Mouse (Mus musculus) CD4-positive, CD25-positive, alpha-beta regulatory T cell, adult 4 months (primary cell): Measurements from ENCODE around the gene Gm49354. TPM values are rescaled to one million over a fixed set of nuclear protein-coding genes. Genes with fewer than 3 reads are reported as not detected.
A peak's percentile ranks its signal among the peaks of the same experiment; 100 is the strongest.
"Not testable (repeated sequence)": the region's sequence is repeated elsewhere in the genome, so short reads cannot be mapped to it uniquely, and the experiment has no call there.

Experiments
- ATAC-seq: one replicate; pipeline ENCODE4 v1.8.0; 2017
- polyA plus RNA-seq, 2 experiments: library from polyadenylated mRNA; unstranded; fragments of 100-300 nt; shearing (Covaris generic); gene quantifications; one replicate each; pipeline ENCODE4 v1.2.1; 2017

Gene Gm49354
- polyA plus RNA-seq, 2 experiments from 2014 or later = not detected

- no peak for ATAC-seq
Measured at GRCm38 (mm10) chr13:59766786-59767515, 15.1 kb downstream of the Gm49354 start.

GRCm38 (mm10) chr13:59762791-59763190 is 19.3 kb downstream of the Gm49354 start:
- no peak for ATAC-seq

DNA sequence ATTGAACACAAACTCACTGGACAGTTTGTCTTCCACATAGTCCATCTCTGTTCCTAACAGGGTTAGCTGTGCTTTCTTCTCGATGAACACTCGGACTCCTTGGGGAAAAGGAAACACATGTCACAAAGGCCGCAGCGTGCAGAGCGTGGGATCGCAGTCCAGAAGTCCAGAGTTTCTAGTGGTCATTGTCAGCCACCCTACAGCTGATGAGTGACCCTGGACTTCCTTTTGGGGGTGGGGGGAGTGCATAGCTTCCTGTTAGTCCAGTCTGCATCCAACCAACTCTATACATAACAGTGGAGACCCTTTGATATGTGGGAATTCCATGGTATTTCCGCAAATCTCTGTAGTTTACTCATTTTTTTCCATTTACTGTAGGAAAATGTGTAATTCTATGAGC is 25.1 kb downstream of the Gm49354 start:
- no peak for ATAC-seq

DNA sequence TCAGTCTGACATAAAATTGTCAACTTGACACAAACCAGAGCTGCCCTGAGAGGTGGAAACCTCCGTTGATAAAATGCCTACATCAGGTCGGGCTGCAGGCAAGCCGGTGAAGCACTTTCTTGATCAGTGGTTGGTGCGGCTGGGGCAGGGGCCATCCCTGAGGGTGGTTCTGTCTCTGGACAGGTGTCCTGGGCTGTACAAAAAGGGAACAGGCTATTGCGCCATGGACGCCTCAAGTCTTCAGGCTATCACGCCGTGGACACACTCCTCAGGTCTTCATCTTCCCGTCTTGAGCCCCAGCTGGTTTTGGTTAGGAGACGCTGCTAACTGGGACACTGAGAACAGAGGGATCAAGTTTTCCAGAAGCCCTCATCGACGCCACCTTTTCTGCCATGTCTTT is 31.7 kb downstream of the Gm49354 start:
- ATAC-seq = no peak

GRCm38 (mm10) chr13:59746711-59747110 is 35.3 kb downstream of the Gm49354 start, which contains the start of gene 1700014D04Rik:
Gene 1700014D04Rik (minus strand): TSS chr13:59746752.
- no peak for ATAC-seq

GRCm38 (mm10) chr13:59746164-59746563 is 35.9 kb downstream of the Gm49354 start:
- ATAC-seq = no peak

DNA sequence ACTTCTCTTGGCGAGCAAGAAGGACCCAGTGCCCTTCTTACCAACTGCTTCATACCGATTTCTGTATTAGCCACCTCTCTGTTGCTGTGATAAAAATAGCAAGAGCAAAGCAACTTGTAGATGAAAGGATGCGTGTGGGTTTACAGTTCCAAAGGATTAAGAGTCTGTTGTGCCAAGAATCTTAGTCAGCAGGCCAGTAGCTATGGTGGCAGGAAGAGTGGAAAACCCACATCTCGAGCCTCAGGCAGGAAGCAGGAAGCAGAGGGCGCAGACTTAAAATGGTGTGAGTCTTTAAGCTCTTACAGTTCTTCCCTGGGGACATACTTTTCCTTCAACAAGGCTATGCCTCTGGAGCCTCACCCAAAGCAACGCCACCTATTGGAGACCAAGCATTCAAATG is 36.6 kb downstream of the Gm49354 start:
- ATAC-seq = no peak

DNA sequence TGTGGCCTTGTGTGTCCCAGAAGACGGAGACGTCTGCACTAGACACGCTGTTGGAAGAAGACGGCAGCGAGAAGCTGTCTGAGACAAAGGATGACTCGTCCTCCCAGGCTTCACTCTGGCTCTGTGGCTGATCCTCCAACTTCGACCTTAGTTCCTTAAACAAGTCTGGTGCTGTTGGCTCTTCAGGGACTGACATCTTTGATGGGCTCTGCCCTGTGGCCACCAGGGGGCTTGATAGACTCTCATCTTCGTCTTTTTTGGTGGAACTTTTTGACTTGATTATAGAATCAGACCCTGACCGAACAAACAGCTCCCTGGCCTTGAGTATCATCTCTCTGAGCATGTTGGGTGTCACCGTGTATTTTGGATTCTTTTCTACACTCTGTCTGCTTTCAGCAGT is 40.3 kb downstream of the Gm49354 start:
- no peak for ATAC-seq

DNA sequence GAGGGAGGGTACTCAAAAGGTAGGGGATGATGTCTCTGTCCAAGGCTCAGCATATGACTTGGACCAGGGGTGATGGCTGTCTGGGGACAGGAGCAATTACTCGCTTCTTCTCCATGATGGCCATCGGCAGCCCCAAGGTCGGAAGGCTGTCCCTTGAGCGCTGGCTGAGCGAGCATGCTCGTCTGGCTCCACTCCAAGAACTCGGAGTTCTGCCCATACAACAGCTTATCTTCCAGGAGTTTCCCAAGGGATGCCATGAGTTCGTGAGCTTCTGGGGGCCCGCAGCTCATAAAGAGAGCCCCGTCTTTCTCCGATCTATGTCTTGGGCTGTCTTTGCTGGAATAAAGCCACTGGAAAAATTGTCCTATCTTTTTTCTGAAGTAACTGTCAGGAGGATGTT is 40.9 kb downstream of the Gm49354 start:
- ATAC-seq = no peak

- ATAC-seq = no peak
Measured at GRCm38 (mm10) chr13:59739397-59739796, 42.6 kb downstream of the Gm49354 start.

DNA sequence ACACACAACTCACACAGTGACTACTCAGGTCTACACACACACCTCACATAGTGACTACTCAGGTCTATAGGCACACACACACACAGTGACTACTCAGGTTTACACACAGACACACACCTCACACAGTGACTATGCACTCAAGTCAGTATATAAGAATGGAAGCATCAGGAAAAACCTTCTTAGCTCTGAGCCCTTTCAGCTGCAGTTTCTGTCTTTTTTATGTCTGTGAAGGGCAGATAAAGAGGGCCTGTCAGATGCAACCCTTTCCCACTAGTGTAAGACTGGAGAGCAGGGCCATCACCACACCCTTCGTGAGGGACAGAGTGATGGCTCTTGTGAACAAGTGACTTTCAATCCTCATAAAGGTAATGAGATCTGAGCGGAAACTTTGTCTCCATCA is 43.6 kb downstream of the Gm49354 start:
- ATAC-seq = no peak

- no peak for ATAC-seq
Measured at GRCm38 (mm10) chr13:59735190-59735589, 46.9 kb downstream of the Gm49354 start.

GRCm38 (mm10) chr13:59734347-59734746 is 47.7 kb downstream of the Gm49354 start:
- not testable (repeated sequence) for ATAC-seq

DNA sequence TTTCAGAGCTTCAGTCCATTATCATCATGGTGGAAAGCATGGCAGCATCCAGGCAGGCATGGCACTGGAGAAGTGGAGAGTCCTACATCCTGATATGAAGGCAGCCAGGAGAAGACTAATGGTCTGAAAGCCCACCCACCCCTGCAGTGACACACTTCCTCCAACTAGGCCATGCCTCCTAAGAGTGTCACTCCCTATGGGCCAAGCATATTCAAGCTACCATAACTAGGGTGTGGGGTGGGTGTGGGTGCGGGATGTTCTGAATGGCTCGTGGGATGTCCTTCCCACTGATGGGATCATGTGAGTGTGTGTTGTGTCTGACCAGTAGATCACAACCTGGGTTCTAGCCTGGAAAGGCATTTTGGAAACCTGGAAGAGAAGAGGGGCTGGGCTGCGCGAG is 48.1 kb downstream of the Gm49354 start:
- ATAC-seq = no peak

DNA sequence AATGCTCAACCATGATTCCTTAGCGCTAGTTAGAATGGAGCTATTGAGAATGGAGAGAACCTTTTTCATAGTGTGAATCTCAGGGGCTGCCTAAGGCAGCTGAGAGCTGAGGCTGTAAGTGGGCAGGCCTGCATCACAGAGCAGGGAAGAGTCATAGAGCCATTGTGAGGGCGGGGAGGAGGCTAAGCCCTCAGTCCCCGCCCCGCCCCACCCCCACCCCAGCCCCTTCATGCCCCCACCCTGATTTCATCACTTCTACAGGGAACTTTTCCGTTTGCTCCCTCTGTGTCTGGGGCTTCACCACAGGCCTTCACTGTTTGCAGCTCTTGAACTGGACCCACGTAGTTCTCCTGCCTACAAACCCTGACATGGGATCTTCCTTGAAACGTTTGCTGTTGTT is 50.4 kb downstream of the Gm49354 start, which contains the start of gene Spata31d1d:
Gene Spata31d1d (minus strand): TSS at position 101 of the 400 bp plus-strand sequence.
- no peak for ATAC-seq

DNA sequence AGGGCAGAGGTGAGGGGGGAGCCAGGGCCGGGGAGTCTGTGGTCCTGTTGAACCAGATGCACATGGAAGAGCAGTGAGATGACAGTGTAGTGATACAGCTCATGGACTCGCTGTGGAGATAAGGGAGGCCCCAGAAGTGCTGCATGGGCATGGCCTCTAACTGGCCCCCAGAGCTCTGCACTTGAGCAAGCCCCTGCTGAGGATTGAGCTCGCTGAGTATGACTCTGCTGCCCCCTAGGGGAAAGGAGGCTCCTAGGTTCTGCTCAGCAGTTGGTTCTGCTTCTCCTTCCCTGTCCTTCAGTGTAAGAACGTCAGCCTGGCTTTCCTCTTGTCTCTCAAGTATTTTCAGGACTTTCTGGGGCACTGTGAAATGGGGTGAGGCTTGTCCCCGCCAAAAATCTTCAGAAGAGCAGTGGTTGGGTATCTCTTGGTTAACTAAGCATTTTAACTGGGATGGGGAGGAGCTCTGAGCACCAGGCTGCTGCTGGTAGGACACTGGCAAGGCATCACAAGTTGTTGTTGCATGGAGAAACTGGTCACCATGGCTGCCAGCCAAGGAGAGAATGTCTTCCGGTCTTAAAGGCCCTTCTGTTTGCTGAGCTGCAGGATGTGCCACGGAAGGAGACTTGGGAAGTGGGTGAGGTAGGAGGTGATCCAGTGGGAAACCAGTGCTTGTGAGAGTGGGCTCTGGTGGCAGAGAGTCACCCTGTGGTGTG is 53.5 kb downstream of the Gm49354 start:
- peak; percentile 96 for ATAC-seq

DNA sequence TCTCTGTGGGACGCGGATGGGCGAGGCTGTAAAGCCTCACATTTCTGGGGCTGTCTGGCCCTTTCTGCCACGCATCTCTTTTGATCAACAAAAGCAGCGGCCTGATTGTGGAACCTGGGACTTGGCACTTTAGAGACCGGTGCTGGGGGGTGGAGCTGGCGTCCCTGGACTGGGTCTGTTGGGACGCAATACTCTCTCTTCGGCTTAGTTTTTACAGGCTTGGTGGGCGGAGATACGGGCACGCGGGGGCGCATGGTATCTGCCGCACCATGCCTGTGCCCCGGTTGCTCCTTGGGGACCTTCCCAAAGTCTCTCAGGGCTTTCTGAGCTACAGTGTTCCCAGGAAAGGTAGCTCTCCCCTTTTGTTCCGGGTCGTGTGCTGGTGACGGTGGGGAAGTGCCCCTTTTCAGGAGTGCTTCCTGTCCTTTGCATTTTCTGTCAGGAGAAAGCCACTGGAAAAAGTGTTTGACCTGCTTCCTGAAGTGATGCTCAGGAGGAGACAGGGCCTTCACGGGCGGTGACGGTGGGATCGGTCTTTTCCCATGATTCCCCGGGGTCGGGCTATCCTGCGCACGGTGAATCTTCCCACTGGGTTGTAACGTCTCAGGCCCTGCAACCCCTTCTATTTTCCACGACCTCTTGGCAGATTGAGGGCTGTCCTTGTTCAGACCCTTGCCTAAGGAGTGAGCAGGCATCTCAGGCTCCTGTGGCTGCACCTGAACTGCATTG is 55.7 kb downstream of the Gm49354 start:
- ATAC-seq = no peak

GRCm38 (mm10) chr13:59722089-59722488 is 60.0 kb downstream of the Gm49354 start:
- ATAC-seq = not testable (repeated sequence)

GRCm38 (mm10) chr13:59719475-59719874 is 62.6 kb downstream of the Gm49354 start:
- ATAC-seq = no peak

DNA sequence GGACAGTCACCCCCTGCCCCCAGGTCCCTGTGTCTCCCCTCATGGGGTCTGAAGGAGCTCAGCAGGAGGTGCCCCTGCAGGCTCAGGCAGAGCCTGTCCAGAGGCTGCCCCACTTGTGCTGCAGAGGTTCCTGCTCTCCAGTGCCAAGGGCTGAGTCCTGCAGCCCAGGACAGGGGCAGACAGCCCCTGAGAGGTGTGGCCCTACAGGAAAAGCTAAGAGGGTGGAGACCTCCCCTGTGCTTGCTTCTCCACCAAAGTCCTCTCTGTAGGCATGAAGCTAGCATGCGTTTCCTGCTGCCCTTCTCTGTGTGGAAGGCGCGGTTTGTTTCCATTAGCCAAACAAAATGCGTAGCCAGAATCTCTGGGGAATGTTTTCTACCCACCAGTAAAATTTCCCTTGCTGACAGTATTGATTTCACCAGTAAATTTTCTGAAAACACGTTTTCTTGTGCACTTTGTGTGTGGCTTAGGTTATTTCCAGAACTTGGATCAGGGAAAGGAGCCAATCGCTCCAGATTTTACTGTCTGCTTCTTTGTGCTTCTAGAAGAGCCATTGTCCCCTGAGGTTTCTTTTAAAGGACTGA is 63.1 kb downstream of the Gm49354 start:
- peak; percentile 39 for ATAC-seq

DNA sequence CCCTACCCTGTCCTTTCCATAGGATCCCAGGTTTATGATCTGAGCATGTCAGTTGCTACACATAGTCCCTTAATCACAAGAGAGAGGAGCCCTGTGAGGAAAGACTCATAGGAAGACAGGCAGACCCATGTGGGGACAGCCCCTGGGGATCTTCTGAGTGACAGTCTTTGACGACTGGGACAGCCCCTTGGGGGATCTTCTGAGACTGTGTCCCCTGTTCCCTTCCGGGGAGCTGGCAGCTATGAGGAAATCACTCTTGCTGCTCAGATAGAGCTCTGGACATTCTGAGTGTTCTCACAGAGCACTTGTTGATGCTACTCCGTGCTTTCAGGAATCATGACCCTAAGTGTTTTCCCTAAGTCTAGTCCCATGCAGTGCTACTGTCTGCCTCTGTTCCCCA is 68.3 kb downstream of the Gm49354 start:
- peak; percentile 99 for ATAC-seq

DNA sequence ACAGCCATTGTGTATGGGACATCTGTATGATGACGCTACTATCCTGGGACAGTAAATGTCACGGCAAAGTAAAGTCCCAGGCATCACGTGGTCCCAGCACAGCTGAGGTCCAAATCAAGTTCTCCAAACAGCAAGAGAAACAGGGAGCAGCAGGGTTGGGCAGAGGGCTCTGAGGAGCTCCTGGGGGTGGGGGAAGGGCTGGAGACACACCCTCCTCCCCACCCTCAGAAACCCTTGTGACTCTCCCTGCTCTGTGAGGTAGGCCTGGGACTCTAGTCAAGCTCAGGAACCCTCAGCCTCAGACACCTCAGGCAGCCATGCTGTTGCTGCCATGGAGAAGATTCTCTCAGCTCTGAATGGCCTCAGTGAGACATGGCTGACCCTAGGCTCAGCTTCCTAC is 70.1 kb downstream of the Gm49354 start, which contains the start of gene Spata31d1b:
Gene Spata31d1b (plus strand): TSS at position 301 of the 400 bp plus-strand sequence.
- ATAC-seq = not testable (repeated sequence)

DNA sequence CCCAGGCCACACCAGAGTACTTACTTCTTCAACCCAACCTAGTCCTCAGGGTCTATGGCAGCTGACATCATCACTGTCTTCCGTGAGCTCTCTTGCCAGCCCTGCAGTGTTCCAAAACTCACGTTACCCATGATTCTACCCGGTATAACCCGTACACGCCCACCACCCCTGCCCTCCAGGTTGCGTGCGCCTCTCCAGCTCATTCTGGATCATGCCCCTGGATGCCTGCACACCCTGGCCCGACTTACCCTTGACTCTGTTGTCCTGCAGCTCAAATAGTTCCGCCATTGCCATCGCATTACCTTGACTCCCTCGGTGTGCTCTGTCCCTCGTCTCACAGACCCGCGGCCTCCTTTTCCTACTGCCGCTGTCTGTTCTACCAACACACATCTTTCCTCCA is 71.8 kb downstream of the Gm49354 start, which contains the start of gene Spata31d1a:
Gene Spata31d1a (minus strand): TSS at position 101 of the 400 bp plus-strand sequence.
- ATAC-seq = no peak
